Mouse (Mus musculus): Measurements from ENCODE around the gene Abhd16b. TPM values are rescaled to one million over a fixed set of nuclear protein-coding genes. Genes with fewer than 3 reads are reported as not detected.
"Not testable (repeated sequence)": the region's sequence is repeated elsewhere in the genome, so short reads cannot be mapped to it uniquely, and the experiment has no call there.

The Abhd16b gene
- total and polyA plus RNA-seq, 2 experiments from 2014 or later, result not detected

DNA sequence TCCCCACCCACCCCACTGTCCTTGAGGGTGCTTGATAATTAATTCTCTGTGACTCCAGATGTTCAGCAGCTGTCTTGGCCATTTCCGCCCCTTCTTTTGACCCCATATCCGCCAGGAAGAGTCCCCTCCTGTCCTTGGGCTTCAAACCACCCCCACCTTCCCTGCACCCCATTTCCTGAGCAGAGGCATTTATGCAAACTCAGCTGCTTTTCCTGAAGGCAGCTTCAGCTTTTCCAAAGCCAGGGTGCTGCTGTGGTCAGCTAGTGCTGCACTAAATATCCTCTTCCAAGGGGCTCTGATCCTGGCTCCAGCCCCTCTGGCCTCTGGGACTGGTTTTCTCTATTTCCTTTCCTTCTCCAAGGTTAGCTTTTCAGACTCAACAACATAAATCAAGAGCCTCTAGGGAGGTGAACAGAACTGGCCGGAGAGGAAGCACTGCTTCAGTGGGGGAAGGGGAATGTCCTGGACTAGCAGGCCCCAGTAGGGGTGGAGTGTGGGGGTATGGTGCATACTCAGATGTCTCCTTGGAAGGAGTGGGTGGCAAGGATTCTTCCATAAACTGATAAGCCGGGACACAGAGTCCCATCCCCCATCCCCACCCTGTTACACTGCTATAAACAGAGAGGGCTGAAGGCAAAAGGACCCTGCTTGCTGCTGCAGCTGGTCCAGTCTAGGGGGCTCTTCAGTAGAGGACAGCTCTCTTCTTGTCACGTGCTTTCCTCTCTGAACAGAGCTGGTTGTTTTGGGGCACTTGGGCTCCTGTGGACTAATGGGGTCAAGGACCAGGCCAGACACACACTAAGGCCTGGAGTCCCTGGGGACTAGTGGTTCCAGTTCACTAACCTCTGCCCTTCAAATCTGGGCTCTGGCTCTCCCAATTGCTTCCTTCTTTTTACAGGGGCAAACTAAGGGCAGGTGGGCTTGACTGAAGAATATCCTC lies 5.4 kb upstream of the Abhd16b start:
- H3K9me3 ChIP-seq (ENCODE audit: low read length), result no peaks in the 10 kb centered on the region
- H3K4me3 ChIP-seq (ENCODE audit: low read depth, low read length), result no peak overlapping the region
- H3K4me2 ChIP-seq (ENCODE audit: low read depth), result no peak overlapping the region
- H3K9ac ChIP-seq, result no peak overlapping the region
- H3K27me3 ChIP-seq (ENCODE audit: insufficient read depth, low read length), result no peaks in the 10 kb centered on the region
- DNase-seq (no peak), ATAC-seq (no peak)
- no peak for TF ChIP-seq CTCF (IDR thresholded peaks at IDR 0.05; ENCODE audit: low read depth)
- H3K4me1 ChIP-seq (ENCODE audit: insufficient read depth), result no peaks in the 10 kb centered on the region
- H3K36me3 ChIP-seq (ENCODE audit: insufficient read depth), result no peaks in the 10 kb centered on the region
- 55% methylated on average over 5 of the region's 5 CpGs for WGBS
- no peak overlapping the region for H3K27ac ChIP-seq (ENCODE audit: low read depth, low read length)

DNA sequence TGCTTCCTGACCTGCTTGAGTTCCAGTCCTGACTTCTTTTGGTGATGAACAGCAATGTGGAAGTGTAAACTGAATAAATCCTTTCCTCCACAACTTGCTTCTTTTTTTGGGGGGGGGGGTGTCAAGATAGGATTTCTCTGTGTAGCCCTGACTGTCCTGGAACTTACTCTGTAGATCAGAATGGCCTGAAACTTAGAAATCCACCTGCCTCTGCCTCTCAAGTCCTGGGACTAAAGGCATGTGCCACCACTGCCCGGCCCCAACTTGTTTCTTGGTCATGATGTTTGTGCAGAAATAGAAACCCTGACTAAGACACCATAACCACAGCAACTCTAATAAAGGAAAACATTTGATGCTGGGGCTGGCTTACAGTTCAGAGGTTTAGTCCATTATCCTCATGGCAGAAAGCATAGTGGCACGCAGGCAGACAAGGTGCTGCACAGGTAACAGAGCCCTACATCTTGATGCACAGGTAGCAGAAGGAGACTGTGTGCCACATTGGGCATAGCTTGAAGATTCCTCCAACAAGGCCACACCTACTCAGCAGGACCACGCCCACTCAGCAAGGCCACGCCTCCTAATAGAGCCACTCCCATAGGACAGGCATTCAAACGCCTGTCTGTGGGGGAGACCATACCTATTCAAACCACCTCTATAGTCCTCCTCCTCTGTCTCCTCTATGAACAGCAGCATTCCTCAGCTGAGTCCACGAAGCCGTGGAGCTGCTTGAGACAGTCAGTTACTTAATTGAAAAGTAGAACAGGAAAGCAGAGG lies 1.4 kb upstream of the Abhd16b start:
- WGBS, result 23% methylated on average over 7 of the region's 7 CpGs
- Histone ChIP-seq H3K4me3 (ENCODE audit: low read depth, low read length) (no peak overlapping the region), H3K9ac (no peak overlapping the region), H3K27me3 (ENCODE audit: insufficient read depth, low read length) (no peaks in the 10 kb centered on the region), H3K4me2 (ENCODE audit: low read depth) (no peak overlapping the region), H3K36me3 (ENCODE audit: insufficient read depth) (no peaks in the 10 kb centered on the region), H3K27ac (ENCODE audit: low read depth, low read length) (no peak overlapping the region), H3K9me3 (ENCODE audit: low read length) (no peaks in the 10 kb centered on the region), H3K4me1 (ENCODE audit: insufficient read depth) (no peaks in the 10 kb centered on the region)
- no peak for TF ChIP-seq CTCF (IDR thresholded peaks at IDR 0.05; ENCODE audit: low read depth)
- DNase-seq, result no peak
- no peak for ATAC-seq

DNA sequence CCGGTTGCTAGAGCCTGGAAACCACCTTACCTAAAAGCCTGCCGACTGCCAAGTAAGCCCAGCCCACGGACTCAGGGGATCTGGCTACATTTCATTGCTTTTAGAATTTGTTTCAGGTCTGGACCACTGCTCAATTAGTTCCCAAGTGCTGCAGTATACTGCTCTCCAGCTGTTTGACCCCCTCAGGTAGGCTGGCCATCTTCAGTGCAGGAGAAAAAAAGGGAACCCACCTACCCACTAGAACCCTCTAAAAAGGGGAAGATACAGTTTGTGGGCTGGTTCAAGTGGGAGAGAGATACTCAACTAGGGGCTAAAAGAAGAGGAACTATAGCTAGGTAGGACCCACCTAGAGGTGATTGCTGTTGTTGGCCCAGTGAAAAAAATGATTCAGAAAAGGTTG lies 800 bp upstream of the Abhd16b start:
- TF ChIP-seq CTCF (IDR thresholded peaks at IDR 0.05; ENCODE audit: low read depth), result no peak
- Histone ChIP-seq H3K4me2 (ENCODE audit: low read depth) (no peak overlapping the region), H3K36me3 (ENCODE audit: insufficient read depth) (no peaks in the 10 kb centered on the region), H3K27me3 (ENCODE audit: insufficient read depth, low read length) (no peaks in the 10 kb centered on the region), H3K27ac (ENCODE audit: low read depth, low read length) (no peak overlapping the region), H3K4me3 (ENCODE audit: low read depth, low read length) (no peak overlapping the region), H3K9ac (no peak overlapping the region), H3K4me1 (ENCODE audit: insufficient read depth) (no peaks in the 10 kb centered on the region), H3K9me3 (ENCODE audit: low read length) (no peaks in the 10 kb centered on the region)
- DNase-seq (no peak), ATAC-seq (no peak)
- 47% methylated on average over 3 of the region's 3 CpGs for WGBS

- no peak for TF ChIP-seq CTCF (IDR thresholded peaks at IDR 0.05; ENCODE audit: low read depth)
- ATAC-seq, result no peak
- Histone ChIP-seq H3K9ac (no peak overlapping the region), H3K4me1 (ENCODE audit: insufficient read depth) (peaks cover 5% of the 10 kb centered on the region; the same call in 1 of the 2 replicates), H3K4me2 (ENCODE audit: low read depth) (no peak overlapping the region), H3K27ac (ENCODE audit: low read depth, low read length) (no peak overlapping the region), H3K4me3 (ENCODE audit: low read depth, low read length) (no peak overlapping the region), H3K27me3 (ENCODE audit: insufficient read depth, low read length) (no peaks in the 10 kb centered on the region), H3K9me3 (ENCODE audit: low read length) (no peaks in the 10 kb centered on the region), H3K36me3 (ENCODE audit: insufficient read depth) (peaks cover 2% of the 10 kb centered on the region; the same call in 1 of the 2 replicates)
- DNase-seq, result no peak
- WGBS, result 64% methylated on average over 26 of the region's 26 CpGs
Measured at GRCm38 (mm10) chr2:181494266-181494945, 1.4 kb downstream of the Abhd16b start.

DNA sequence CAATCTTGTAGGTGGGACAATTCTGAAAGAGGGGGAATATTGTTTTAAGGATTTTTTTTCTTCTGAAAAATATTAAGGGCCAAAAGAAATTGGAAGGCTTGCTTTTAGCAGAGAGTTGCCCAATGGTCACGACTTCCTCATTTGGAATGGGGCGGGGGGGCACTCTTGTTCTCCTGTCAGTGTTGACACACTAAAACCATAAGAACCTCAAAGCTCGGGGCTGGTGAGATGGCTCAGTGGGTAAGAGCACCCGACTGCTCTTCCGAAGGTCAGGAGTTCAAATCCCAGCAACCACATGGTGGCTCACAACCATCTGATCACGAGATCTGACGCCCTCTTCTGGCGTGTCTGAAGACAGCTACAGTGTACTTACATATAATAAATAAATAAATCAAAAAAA lies 2.8 kb downstream of the Abhd16b start:
- H3K4me1 ChIP-seq (ENCODE audit: insufficient read depth), result not testable (repeated sequence)
- peak overlapping the region; percentile 95; the same call in 1 of the 2 replicates for H3K4me2 ChIP-seq (ENCODE audit: low read depth)

GRCm38 (mm10) chr2:181496281-181496680 lies 3.3 kb downstream of the Abhd16b start:
- Histone ChIP-seq H3K4me3 (ENCODE audit: low read depth, low read length) (peak overlapping the region; percentile 93), H3K4me2 (ENCODE audit: low read depth) (peak overlapping the region; percentile 95), H3K9ac (peak overlapping the region; percentile 90), H3K27me3 (ENCODE audit: insufficient read depth, low read length) (no peaks in the 10 kb centered on the region), H3K9me3 (ENCODE audit: low read length) (no peaks in the 10 kb centered on the region), H3K4me1 (ENCODE audit: insufficient read depth) (peaks cover 5% of the 10 kb centered on the region; the same call in 1 of the 2 replicates), H3K36me3 (ENCODE audit: insufficient read depth) (peaks cover 12% of the 10 kb centered on the region), H3K27ac (ENCODE audit: low read depth, low read length) (peak overlapping the region; percentile 81)
- 14% methylated on average over 8 of the region's 8 CpGs for WGBS
- peak; percentile 73 for ATAC-seq
- TF ChIP-seq CTCF (IDR thresholded peaks at IDR 0.05; ENCODE audit: low read depth), result peak; percentile 74
- DNase-seq, result peak; percentile 79

More for the DNA sequence above, 2.8 kb downstream of the Abhd16b start:
- not testable (repeated sequence) for DNase-seq; ATAC-seq; H3K9ac ChIP-seq; H3K36me3 ChIP-seq (ENCODE audit: insufficient read depth); H3K4me3 ChIP-seq (ENCODE audit: low read depth, low read length); H3K27me3 ChIP-seq (ENCODE audit: insufficient read depth, low read length); H3K27ac ChIP-seq (ENCODE audit: low read depth, low read length); H3K9me3 ChIP-seq (ENCODE audit: low read length)
- 69% methylated on average over 8 of the region's 8 CpGs for WGBS

Measured in forebrain, postnatal 0 days (tissue).